Mouse (Mus musculus) macrophage (primary cell): ENCODE measurements around the gene Pex11b. TPM values are rescaled to one million over a fixed set of nuclear protein-coding genes. Genes with fewer than 3 reads are reported as not detected.
"Not testable (repeated sequence)": the region's sequence is repeated elsewhere in the genome, so short reads cannot be mapped to it uniquely, and the experiment has no call there.

Experiments used
- H3K27ac ChIP-seq: fragments of 350-480 bp; formaldehyde crosslinking; 2 replicates; pipeline ENCODE4 v1.9.0; 2021
- H3K36me3 ChIP-seq: fragments of 350-480 bp; formaldehyde crosslinking; 2 replicates; pipeline ENCODE4 v1.9.0; 2021; ENCODE audit errors: inconsistent target
- H3K4me3 ChIP-seq: fragments of 350-480 bp; formaldehyde crosslinking; 2 replicates; pipeline ENCODE4 v1.9.0; 2021; ENCODE audit errors: inconsistent target
- H3K79me2 ChIP-seq: fragments of 350-480 bp; formaldehyde crosslinking; 2 replicates; pipeline ENCODE4 v1.9.0; 2021; ENCODE audit errors: inconsistent target
- WGBS: methylation state at CpG from one replicate; pipeline ENCODE4 v1.1.7; 2026; ENCODE audit warnings: inconsistent platforms; ENCODE audit not compliant: missing documents; 5-methylcytosine and 5-hydroxymethylcytosine counted together
- polyA plus RNA-seq: library from polyadenylated mRNA; stranded (reverse); fragments of 250-400 nt; gene quantifications from 3 replicates; pipeline ENCODE4 v1.2.4, GENCODE M21; 2018; ENCODE audit warnings: inconsistent platforms

The Pex11b gene
- polyA plus RNA-seq, 1 experiment from 2014 or later = 17.2 TPM

DNA sequence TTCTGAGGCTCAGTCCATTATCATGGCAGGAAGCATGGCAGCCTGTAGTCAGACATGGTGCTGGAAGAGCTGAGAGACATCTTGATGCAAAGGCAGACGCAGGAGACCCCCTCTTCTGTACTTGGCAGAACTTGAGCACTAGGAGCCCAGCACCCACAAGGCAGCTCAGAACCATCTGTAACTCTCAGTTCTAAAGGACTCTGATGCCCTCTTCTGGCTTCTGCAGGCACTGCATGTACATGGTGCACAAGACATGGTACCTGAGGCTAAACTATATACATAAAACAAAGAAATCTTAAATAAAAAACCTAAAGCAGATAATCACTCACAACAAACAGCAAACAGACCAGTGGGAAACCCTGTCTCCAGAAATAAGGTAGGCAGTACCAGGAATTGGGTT lies 4.0 kb downstream of the Pex11b start:
- WGBS = 69% methylated on average over 1 of the region's 1 CpGs
- Histone ChIP-seq H3K79me2 (peaks cover 10% of the 10 kb centered on the region; the same call in 1 of the 2 replicates), H3K4me3 (no peak overlapping the region), H3K36me3 (peaks cover 36% of the 10 kb centered on the region; the same call in 1 of the 2 replicates), H3K27ac (no peak overlapping the region)

DNA sequence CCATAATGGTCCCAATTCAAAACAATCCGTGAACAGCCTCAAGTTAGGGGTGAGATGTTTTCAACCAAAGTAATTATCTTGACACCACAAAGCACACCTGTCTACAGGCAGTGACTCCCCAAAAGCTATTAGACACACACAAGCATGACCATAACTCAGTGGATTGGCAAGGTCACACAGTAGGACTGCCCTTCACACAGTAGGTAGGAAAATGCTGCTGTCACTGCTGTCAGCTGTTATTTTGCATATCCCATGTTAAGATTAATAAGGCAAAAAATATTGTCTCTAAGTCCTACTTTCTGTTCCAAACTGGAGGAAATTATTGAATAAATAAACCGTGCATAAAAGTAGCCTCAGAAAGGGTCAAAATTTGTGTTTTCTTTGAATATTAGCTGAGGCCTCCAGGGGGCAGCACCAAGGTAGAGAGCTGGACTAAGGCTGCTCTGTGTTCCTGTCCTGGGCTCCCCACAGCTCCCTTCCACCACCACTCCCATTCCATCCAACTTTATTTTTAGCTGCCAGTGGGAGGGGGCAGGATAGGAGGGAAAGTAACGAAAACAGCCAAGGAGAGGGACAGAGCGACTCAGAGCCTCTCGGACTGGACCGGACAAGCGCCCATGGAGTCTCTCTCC lies 10.0 kb downstream of the Pex11b start, which contains the start of gene Itga10:
Gene Itga10, plus strand, starts transcription at position 567 of the 632 bp plus-strand sequence.
- no peak within 1 kb of the TSS for H3K4me3 ChIP-seq
- H3K27ac ChIP-seq = no peak within 1 kb of the TSS
- WGBS = 86% methylated on average over 7 of the region's 7 CpGs
- no peaks in the 10 kb centered on the region for H3K79me2 ChIP-seq
- H3K36me3 ChIP-seq = peaks cover 23% of the 10 kb centered on the region; the same call in 1 of the 2 replicates

DNA sequence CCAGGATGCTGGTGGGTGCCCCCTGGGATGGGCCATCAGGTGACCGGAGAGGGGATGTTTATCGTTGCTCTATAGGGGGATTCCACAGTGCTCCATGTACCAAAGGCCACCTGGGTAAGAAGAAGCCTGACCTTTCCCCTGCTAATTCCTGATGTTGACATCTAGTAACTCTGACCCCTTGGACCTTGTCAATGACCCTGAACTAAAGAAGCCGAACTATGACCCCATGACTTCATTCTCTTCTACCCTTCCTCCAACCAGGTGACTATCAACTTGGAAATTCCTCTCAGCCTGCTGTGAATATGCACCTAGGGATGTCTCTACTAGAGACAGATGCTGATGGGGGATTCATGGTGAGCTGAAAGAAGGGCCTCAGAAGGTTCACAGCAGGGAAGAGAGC lies 12.2 kb downstream of the Pex11b start:
- Histone ChIP-seq H3K36me3 (peaks cover 15% of the 10 kb centered on the region; the same call in 1 of the 2 replicates), H3K4me3 (no peak overlapping the region), H3K79me2 (no peaks in the 10 kb centered on the region), H3K27ac (no peak overlapping the region)
- WGBS = 97% methylated on average over 3 of the region's 3 CpGs

DNA sequence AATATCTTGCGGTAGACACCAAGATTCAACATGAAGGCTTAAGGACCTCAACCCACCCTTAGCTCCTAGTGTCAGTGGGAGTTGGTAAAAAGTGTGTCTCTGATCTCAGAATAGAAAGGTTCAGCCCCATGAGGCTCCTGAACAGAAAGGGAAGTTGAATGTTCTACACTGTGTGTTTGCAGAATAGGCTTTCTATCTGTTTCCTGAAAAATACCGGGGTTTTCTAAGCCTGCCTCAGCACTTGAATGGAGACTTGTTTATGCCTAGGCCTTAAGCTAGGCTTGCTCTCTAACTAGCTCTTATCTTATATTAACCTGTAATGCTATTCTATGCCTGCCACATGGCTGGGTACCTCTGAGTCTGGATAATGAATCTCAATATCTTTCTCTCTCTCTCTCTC lies 25.7 kb downstream of the Pex11b start:
- H3K79me2 ChIP-seq = no peaks in the 10 kb centered on the region
- H3K36me3 ChIP-seq = no peaks in the 10 kb centered on the region
- 46% methylated on average over 2 of the region's 2 CpGs for WGBS
- H3K4me3 ChIP-seq = no peak overlapping the region
- peak overlapping the region; percentile 49 for H3K27ac ChIP-seq

DNA sequence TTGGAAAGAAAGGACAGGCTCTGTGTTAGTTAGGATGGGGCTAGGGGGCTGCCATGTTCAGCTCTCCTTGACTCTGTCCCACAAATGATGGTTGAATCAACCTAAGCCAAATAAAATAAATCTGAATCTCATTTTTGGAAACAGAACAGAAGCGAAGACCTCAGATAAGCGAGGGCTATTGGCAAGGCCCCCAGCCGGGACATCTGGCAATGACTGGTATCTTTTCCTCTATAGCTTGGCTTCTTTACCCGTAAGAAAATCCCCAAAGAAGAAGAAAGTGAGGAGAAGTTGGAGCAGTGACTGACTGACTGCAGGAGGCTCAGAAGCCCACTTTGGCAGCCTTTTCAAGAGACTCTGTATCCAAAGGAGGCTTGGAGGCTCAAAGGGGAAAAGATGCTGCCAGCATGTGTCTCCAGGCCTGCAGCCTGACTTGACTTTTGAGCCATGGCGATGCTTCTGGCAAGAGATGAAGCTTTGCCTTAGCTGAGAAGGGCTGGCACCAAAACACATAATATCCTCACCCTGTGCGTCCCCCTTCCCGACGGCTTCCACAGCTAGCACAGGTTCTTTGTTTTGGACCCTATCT lies 27.6 kb downstream of the Pex11b start:
- Histone ChIP-seq H3K79me2 (no peaks in the 10 kb centered on the region), H3K4me3 (no peak overlapping the region), H3K27ac (no peak overlapping the region), H3K36me3 (no peaks in the 10 kb centered on the region)
- WGBS = 84% methylated on average over 8 of the region's 8 CpGs

DNA sequence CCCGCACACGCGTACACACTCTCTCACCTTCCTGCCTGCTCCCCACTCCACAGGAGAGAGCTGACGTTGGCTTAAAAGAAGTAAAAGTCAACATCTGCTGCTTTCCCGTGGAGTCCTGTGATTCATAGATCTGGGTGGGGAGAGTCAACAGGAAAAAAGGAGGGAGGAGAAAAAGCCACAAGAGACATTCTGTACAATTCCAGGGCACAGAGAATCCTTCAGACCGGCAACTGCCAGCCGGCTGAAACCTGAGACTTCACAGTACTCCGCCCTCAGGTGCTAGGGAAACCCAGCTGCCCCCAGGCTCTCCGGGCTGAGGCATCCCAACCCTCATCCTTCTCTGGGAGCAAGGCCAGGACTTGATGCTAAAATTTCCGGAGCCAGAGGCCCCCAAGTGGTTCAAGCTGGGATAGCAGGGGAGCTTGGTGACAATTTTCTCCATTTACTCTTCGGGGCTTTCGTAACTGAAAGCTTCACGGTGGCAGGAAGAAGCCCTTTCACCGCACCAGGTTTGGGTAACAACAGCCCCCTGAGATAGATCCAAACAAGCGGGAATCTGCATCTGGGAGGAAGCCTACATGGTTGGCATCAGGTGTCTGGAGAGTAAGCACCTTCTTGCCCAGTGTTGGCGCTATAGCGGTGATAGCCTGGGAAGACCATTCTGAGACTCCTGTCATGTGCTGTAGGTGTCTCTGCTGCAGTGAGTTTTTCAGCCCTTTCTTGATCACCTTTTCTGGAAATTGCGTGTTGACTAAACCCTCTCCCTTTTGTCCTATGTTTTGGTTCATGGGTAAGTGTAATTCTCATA lies 28.5 kb downstream of the Pex11b start:
- Histone ChIP-seq H3K27ac (no peak overlapping the region), H3K36me3 (no peaks in the 10 kb centered on the region), H3K79me2 (no peaks in the 10 kb centered on the region), H3K4me3 (no peak overlapping the region)
- WGBS = 10% methylated on average over 15 of the region's 18 CpGs

DNA sequence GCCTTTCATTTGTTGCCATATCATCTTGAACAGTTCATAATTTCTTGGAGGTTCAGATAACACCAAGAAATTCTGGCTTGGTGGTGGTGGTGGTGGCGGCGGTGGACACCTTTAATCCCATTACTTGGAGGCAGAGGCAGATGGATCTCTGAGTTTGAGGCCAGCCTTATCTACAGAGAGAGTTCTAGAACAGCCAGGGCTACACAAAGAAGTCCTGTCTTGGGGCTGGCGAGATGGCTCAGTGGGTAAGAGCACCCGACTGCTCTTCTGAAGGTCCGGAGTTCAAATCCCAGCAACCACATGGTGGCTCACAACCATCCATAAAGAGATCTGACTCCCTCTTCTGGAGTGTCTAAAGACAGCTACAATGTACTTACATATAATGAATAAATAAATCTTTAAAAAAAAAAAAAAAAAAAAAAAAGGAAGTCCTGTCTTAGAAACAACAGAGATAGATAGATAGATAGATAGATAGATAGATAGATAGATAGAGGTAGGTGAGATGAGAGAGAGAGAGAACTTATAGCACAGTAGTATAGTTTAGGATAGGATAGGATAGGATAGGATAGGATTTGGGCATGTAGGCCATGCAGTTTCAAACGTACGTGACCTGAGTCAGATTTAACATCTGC lies 30.7 kb downstream of the Pex11b start:
- not testable (repeated sequence) for H3K79me2 ChIP-seq, H3K36me3 ChIP-seq, H3K4me3 ChIP-seq, H3K27ac ChIP-seq
- 89% methylated on average over 4 of the region's 7 CpGs for WGBS

DNA sequence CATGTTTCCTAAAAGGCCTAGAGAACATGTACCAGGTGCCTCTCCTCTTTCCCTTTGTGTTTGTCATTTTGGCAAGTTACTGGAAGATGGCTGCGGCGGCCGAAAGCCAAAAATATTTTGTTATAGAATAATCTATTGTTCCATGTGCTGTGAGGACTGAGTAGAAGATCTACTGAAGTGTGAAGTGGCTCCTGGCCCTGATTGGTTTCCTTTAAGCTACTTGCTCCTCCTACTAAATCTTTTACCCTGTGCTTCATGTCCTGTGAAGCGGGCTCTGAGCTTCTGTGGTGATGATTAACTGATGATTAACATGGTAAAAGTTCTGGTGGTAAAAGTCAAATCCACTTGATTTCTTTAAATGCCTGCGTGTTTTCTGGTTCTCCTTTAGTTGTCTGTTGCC lies 31.7 kb downstream of the Pex11b start:
- 90% methylated on average over 5 of the region's 5 CpGs for WGBS
- Histone ChIP-seq H3K36me3 (no peaks in the 10 kb centered on the region), H3K4me3 (no peak overlapping the region), H3K27ac (no peak overlapping the region), H3K79me2 (no peaks in the 10 kb centered on the region)

DNA sequence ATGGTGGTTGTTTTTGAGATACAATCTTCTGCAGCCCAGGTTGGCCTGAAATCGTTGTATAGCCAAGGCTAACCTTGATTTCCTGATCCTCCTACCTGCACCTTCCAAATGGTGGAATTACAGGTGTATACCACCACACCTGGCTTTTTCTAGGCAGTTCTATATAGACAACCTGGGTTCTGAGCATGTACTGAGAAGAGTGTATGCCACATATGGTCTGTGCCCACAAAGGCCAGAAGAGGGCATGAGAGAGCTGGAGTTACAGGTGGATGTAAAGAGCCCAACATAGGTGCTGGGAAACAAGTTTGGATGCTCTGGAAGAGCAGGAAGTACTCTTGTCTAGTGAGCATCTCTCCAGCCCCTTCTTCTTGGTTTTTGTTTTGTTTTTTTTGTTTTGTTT lies 32.1 kb downstream of the Pex11b start:
- no peaks in the 10 kb centered on the region for H3K79me2 ChIP-seq
- WGBS = 60% methylated on average over 1 of the region's 1 CpGs
- no peak overlapping the region for H3K27ac ChIP-seq
- H3K4me3 ChIP-seq = no peak overlapping the region
- H3K36me3 ChIP-seq = no peaks in the 10 kb centered on the region

DNA sequence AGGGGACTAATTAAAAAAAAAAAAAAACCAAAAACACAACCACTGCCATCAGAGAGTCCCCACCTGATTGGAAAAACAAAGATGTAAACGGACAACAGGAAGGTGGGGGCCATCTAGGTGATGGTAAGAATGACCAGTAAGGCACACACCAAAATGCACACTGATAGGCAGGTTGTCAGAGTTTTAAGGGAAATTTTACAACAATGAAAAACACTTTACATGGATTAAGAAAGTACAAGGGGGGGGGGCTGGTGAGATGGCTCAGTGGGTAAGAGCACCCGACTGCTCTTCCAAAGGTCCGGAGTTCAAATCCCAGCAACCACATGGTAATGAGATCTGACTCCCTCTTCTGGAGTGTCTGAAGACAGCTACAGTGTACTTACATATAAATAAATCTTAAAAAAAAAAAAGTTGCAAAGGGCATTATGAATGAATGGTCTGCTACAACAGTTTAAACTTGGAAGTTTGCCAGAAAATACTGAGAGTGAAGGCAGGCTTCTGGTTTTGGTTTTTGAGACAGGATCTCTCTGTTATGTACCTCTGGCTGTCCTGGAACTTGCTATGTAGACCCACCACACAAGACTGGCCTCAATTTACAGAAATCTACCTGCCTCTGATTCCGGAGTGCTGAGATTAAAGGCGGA lies 33.4 kb downstream of the Pex11b start:
- WGBS = 94% methylated on average over 4 of the region's 5 CpGs
- Histone ChIP-seq H3K27ac (no peak overlapping the region), H3K79me2 (no peaks in the 10 kb centered on the region), H3K36me3 (no peaks in the 10 kb centered on the region), H3K4me3 (no peak overlapping the region)

DNA sequence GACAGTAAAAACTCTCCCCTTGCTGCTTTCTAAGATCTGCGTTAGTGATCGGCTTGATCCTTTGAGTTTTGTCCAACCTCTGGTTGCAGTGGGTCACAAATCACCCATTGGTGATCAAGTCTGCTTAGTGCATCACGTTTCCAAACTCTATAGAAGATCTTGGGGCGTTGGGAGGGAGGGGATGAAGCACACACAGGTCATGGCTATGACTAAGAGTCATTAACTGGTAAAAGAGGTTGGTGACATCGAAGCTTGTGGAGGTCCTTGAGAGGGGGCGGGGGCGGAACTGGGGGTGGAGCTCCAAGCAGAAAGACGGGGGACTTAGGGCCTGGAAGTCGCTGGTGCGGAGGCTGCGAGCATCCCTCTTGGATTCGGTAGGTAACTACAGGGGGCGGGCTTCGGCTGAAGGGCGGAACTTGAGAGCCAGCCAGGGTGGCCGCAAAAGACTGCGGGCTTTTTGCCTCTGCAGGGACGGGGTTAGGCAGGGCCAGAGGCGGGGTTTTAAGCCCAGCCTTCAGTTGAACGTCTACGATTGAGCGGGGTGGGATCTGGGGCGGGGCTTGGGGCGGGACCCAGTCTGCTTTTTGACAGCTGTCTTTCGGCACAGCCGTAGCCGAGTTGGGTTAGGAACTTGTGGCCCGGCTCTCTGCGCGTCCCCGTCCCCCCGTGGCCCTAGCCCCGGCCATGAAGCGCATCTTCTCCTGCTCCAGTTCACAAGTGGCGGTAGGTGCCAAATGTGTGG lies 34.7 kb downstream of the Pex11b start, which contains the start of gene Ankrd35:
Gene Ankrd35, plus strand, starts transcription at position 405 of the 742 bp plus-strand sequence.
- no peak within 1 kb of the TSS; the same call in 1 of the 2 replicates for H3K4me3 ChIP-seq
- no peak within 1 kb of the TSS for H3K27ac ChIP-seq
- 9% methylated on average over 28 of the region's 35 CpGs for WGBS
- H3K79me2 ChIP-seq = no peaks in the 10 kb centered on the region
- no peaks in the 10 kb centered on the region for H3K36me3 ChIP-seq

DNA sequence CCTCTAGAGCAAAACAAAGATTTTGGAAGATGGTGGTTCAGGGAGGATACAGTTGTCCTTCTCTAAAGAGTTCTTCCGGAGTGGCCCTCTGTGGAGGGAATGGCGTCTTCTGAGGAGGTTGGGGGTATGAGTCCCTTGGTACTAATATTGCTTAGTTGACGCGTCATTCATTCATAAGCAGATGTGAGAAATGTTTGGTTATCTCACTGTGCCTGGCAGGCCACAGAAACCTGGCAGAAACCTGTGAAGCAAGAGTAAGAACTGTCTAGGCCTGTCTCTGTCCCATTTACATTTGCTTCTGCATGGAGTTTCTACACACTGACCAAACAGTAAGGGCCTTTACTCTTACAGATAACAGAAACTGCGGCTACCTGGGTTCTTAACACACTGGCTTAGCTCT lies 36.3 kb downstream of the Pex11b start:
- H3K27ac ChIP-seq = no peak overlapping the region
- no peaks in the 10 kb centered on the region for H3K36me3 ChIP-seq
- no peaks in the 10 kb centered on the region for H3K79me2 ChIP-seq
- H3K4me3 ChIP-seq = no peak overlapping the region
- WGBS = 96% methylated on average over 5 of the region's 5 CpGs

DNA sequence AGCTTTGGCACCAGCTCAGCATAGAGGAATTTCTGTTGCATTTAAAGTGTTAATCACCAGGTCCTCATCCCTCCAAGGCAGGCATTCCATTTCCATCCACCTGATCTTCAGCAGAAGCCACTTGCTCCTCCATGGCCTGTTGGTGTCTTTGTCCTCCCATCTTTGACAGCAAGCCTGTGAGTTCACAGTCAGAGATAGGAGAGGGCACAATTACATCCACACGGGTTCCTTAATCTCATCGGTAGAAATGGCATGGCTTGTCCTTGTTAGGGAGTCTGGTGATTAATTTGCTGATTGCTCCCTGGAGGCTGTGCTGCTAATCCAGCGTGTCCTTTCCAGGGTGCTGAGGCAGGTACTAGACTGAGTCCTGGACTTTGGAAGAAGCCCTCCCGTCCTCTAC lies 38.3 kb downstream of the Pex11b start:
- Histone ChIP-seq H3K36me3 (no peaks in the 10 kb centered on the region), H3K4me3 (no peak overlapping the region), H3K27ac (no peak overlapping the region), H3K79me2 (no peaks in the 10 kb centered on the region)
- 89% methylated on average over 4 of the region's 4 CpGs for WGBS

DNA sequence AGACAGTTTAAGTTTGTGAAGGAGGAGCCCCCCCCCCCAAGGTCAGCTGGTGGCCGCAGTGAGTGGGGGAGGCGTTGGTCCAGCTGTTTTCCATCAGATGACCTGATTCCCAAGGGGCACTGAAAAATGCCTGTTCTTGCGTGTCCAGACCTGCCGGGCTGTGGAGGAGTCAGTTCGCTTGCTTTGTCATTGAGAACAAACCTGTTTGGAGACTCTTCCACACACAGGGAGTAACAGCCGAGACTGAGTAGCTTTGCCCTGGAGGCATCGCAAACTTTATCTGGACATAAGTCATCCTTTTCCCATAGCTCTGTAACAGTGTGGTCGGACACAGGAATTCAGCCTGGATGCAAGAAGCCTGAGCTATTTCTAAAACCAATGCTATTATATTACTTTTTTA lies 39.3 kb downstream of the Pex11b start:
- H3K79me2 ChIP-seq = no peaks in the 10 kb centered on the region
- no peaks in the 10 kb centered on the region for H3K36me3 ChIP-seq
- 91% methylated on average over 8 of the region's 8 CpGs for WGBS
- H3K27ac ChIP-seq = no peak overlapping the region
- H3K4me3 ChIP-seq = no peak overlapping the region
